Mouse (Mus musculus): Measurements from ENCODE around the gene Ifi47. TPM values are rescaled to one million over a fixed set of nuclear protein-coding genes. Genes with fewer than 3 reads are reported as not detected.

Gene Ifi47
- 241 TPM for polyA plus RNA-seq (2017; shearing (Covaris generic))

GRCm38 (mm10) chr11:49076001-49076757 is at the start of gene Ifi47:
Ifi47 (plus strand) TSS chr11:49076587.

GRCm38 (mm10) chr11:49051093-49051891 is 25.1 kb upstream of the Ifi47 start, which contains the start of gene 9930111J21Rik2:
9930111J21Rik2 (minus strand) TSS chr11:49051242.

GRCm38 (mm10) chr11:49063713-49064469 is 12.5 kb upstream of the Ifi47 start, which contains the start of gene Tgtp2:
Tgtp2 (minus strand) TSS chr11:49064206.

DNA sequence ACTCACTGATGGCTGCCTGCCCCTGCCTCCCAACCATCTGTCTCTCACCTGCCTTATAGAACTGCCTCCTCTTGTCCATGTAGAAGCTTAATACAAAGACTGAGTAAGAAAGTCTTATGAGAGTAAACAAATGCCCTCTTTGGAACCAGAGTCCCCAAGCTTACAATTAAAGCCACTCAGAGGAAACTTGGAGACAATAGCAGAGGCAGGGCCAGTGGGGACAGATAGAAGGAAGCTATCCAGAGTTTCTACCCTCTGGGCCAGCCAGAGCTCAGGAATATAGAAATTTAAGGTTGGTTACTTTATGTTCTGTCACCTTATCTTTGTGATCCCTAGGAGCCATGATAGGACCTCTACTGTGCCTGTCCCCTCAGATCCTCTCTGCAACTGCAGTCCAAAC is 38.4 kb downstream of the Ifi47 start, which contains the start of gene Olfr1396:
TSS of gene Olfr1396 (minus strand) at position 101 of the 400 bp plus-strand sequence.

GRCm38 (mm10) chr11:49141974-49142373 is 65.6 kb downstream of the Ifi47 start, which contains the start of gene Olfr1395:
Olfr1395 (plus strand) TSS chr11:49142274.

Other genes with a start within 250 kb of the Ifi47 start
- gene Gm12184, start 249.9 kb upstream of the Ifi47 start, polyA plus RNA-seq (2017; shearing (Covaris generic)), result 7.6 TPM
- 68.5 TPM for gene Irgm1, start 204.9 kb upstream of the Ifi47 start, polyA plus RNA-seq (2017; shearing (Covaris generic))
- 0.91 TPM for gene Gm5431, start 174.4 kb upstream of the Ifi47 start, polyA plus RNA-seq (2017; shearing (Covaris generic))
- gene Psme2b, start 130.4 kb upstream of the Ifi47 start, polyA plus RNA-seq (2017; shearing (Covaris generic)), result 115 TPM
- gene Olfr56, start 97.7 kb upstream of the Ifi47 start, polyA plus RNA-seq (2017; shearing (Covaris generic)), result 0.66 TPM
- gene 9930111J21Rik1, start 97.2 kb upstream of the Ifi47 start, polyA plus RNA-seq (2017; shearing (Covaris generic)), result 125 TPM
- 2.9 TPM for gene Gm12185, start 84.4 kb upstream of the Ifi47 start, polyA plus RNA-seq (2017; shearing (Covaris generic))
- gene Tgtp1, start 82.4 kb upstream of the Ifi47 start, polyA plus RNA-seq (2017; shearing (Covaris generic)), result 200 TPM
- 92.8 TPM for gene 9930111J21Rik2, start 25.3 kb upstream of the Ifi47 start, polyA plus RNA-seq (2017; shearing (Covaris generic))
- 187 TPM for gene Tgtp2, start 12.4 kb upstream of the Ifi47 start, polyA plus RNA-seq (2017; shearing (Covaris generic))
- 0.15 TPM for gene Olfr1396, start 38.3 kb downstream of the Ifi47 start, polyA plus RNA-seq (2017; shearing (Covaris generic))
- not detected for gene Olfr1395, start 65.7 kb downstream of the Ifi47 start, polyA plus RNA-seq (2017; shearing (Covaris generic))
- not detected for gene Olfr1394, start 77.8 kb downstream of the Ifi47 start, polyA plus RNA-seq (2017; shearing (Covaris generic))
- gene Btnl9, start 110.6 kb downstream of the Ifi47 start, polyA plus RNA-seq (2017; shearing (Covaris generic)), result not detected
- gene Zfp62, start 126.7 kb downstream of the Ifi47 start, polyA plus RNA-seq (2017; shearing (Covaris generic)), result 57.7 TPM
- gene Mgat1, start 167.6 kb downstream of the Ifi47 start, polyA plus RNA-seq (2017; shearing (Covaris generic)), result 28.7 TPM
- gene Olfr1393, start 201.7 kb downstream of the Ifi47 start, polyA plus RNA-seq (2017; shearing (Covaris generic)), result not detected
- not detected for gene Olfr1392, start 208.7 kb downstream of the Ifi47 start, polyA plus RNA-seq (2017; shearing (Covaris generic))
- gene Olfr10, start 228.2 kb downstream of the Ifi47 start, polyA plus RNA-seq (2017; shearing (Covaris generic)), result not detected
- gene Olfr1391, start 246.2 kb downstream of the Ifi47 start, polyA plus RNA-seq (2017; shearing (Covaris generic)), result not detected